Mouse (Mus musculus) forebrain, embryonic 10.5 days (tissue): ENCODE data around the gene Srcin1. TPM values are rescaled to one million over a fixed set of nuclear protein-coding genes. Genes with fewer than 3 reads are reported as not detected.

ENCODE experiments used
- polyA plus RNA-seq: library from polyadenylated mRNA; unstranded; fragments of >200 nt; fragmentation: Nextera tagmentation; extraction: Ambion mirVana; gene quantifications from 2 replicates; pipeline ENCODE4 v1.2.1, GENCODE M21; 2016

The Srcin1 gene
- polyA plus RNA-seq, 1 experiment from 2014 or later = 1.1 TPM

Other genes starting within 250 kb of the Srcin1 start
- 0.01 and 0.04 TPM in 2 replicates for gene Gpr179, start 224.1 kb downstream of the Srcin1 start, polyA plus RNA-seq
- 3.8 and 4.2 TPM in 2 replicates for gene Socs7, start 213.6 kb downstream of the Srcin1 start, polyA plus RNA-seq
- 1.6 and 2.2 TPM in 2 replicates for gene Arhgap23, start 160.7 kb downstream of the Srcin1 start, polyA plus RNA-seq
- 0.30 and 0.41 TPM in 2 replicates for gene 4933428G20Rik, start 75.8 kb downstream of the Srcin1 start, polyA plus RNA-seq
- 11.4 and 11.6 TPM in 2 replicates for gene Epop, start 53.5 kb upstream of the Srcin1 start, polyA plus RNA-seq
- 1.5 and 2.5 TPM in 2 replicates for gene Mllt6, start 87.2 kb upstream of the Srcin1 start, polyA plus RNA-seq
- gene Cisd3, start 109.6 kb upstream of the Srcin1 start, polyA plus RNA-seq = 17.0 and 21.7 TPM in 2 replicates
- 18.4 and 20.9 TPM in 2 replicates for gene Pcgf2, start 124.3 kb upstream of the Srcin1 start, polyA plus RNA-seq
- gene Psmb3, start 127.2 kb upstream of the Srcin1 start, polyA plus RNA-seq = 627 and 634 TPM in 2 replicates
- 1.3 and 2.1 TPM in 2 replicates for gene Pip4k2b, start 168.5 kb upstream of the Srcin1 start, polyA plus RNA-seq
- gene Cwc25, start 190.4 kb upstream of the Srcin1 start, polyA plus RNA-seq = 20.3 and 22.0 TPM in 2 replicates
- 0.73 TPM in 1 of 2 replicates, not detected in the other for gene 1700001P01Rik, start 199.7 kb upstream of the Srcin1 start, polyA plus RNA-seq
- 449 and 492 TPM in 2 replicates for gene Rpl23, start 206.3 kb upstream of the Srcin1 start, polyA plus RNA-seq
- 85.5 and 87.3 TPM in 2 replicates for gene Lasp1, start 222.8 kb upstream of the Srcin1 start, polyA plus RNA-seq